Mouse (Mus musculus): ENCODE measurements at regions not wholly inside any gene's neighbourhood (a gene's known extent, or its start where the extent isn't known, plus 50 kb on each side); places are given as distances from the start of the nearest gene placed in this dataset.

GRCm38 (mm10) chr3:132237344-132237743 is 152.3 kb downstream of the Dkk2 start:
- DNase-seq (ENCODE audit: low spot score) = no peak

GRCm38 (mm10) chr3:132257834-132258233 is 172.7 kb downstream of the Dkk2 start:
- no peak for DNase-seq (ENCODE audit: low spot score)

GRCm38 (mm10) chr3:132269641-132270040 is 184.5 kb downstream of the Dkk2 start:
- DNase-seq (ENCODE audit: low spot score) = no peak

- DNase-seq (ENCODE audit: low spot score) = no peak
These were observed 189.7 kb downstream of the Dkk2 start for GRCm38 (mm10) chr3:132274786-132275185.

DNA sequence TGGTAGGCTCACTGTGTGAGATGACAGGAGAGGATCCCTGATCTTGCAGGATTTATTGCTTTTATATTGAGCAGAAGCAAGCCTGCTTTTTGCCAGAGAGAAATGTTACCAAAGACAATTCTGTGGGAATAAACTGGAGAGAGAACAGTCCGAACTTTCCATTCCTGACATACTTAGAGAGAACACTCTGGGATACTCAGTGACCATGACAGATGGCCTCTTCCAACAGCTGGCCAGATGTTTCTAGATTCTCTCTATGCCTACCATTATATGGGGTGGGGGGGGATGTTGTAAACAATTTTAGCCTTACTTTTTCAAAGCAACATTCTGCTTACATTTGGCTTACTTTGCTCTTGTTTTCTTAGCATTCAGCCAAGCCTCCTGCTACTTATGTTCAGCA is 192.7 kb downstream of the Dkk2 start:
- no peak for DNase-seq (ENCODE audit: low spot score)

GRCm38 (mm10) chr3:132287714-132288113 is 202.6 kb downstream of the Dkk2 start:
- no peak for DNase-seq (ENCODE audit: low spot score)

DNA sequence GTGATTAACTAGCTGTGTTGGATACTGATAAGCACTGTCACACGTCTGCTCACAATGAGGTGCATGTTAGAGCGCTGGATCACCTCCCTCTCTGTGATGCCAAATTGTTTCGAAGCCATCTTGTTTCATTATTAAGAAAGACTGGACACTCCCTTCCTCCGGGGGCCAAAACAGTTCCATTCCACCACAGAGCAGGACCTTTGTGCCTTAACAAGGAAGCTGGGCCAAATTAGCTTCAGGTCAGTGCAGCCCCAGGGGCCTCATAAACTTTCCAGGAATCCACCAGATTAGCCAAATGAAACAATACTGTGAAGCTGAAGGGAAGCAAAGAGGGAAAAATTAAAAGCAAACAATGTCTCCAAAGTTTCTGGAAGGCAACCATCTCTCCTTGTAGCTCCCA is 241.9 kb downstream of the Dkk2 start:
- DNase-seq (ENCODE audit: low spot score) = no peak

DNA sequence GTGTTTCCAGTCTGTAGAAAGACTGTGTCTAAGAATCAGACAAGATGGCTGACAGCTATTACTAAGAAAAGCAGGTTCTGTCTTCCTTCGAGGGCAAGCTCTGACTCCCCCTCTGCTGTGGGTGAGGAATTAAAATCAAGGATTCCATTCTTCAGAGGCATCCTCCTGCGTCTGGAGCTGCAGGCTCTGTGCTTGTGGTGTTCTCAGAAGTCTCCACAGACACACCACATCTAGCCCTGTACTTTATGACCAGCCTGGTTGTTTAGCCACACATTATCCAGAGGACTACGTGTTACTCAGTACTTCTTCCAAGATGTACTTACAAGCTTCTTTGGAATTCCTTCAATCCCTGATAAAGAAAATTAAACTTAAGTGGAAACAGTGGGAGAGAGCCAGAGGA is 258.5 kb downstream of the Dkk2 start:
- DNase-seq (ENCODE audit: low spot score) = no peak

DNA sequence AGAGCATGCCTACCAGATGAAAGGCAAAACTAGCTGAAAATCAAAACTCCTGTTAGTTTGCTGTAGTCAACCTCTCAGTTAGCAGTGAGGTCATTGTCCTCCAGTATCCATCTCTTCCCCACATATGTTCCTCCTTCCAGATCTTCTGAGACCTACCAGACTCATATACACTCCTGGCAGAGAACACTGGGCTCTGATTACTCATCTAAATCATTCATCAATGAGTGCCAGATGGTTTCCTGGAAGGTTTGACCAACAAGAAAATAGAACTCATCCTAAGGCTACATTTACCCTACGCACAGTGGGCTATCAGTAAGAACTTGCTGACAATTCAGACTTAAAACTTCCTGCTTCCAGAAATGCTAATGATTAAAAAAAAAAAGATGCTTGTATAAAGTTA is 260.8 kb downstream of the Dkk2 start:
- DNase-seq (ENCODE audit: low spot score) = no peak

- no peak for DNase-seq (ENCODE audit: low spot score)
These were observed 264.5 kb downstream of the Dkk2 start for GRCm38 (mm10) chr3:132349602-132350001.

DNA sequence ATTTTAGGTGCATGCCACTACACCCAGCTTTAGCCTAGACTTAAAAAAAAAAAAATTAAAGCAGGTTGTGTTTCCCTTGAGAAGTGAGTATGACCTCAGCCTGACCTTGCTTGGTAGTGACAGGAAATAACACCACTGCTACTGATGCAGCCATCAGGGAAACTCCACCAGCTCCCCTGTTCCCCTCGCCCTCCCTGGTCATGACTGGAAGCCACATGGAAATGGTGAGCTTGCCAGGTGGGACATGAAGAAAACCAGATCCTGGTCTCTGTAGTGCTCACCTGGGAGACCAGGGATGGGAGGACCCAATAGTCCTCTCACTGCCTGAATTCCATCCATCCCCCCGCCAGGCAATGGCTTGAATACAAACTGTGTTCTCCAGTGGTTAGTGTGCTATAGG is 268.1 kb downstream of the Dkk2 start:
- no peak for DNase-seq (ENCODE audit: low spot score)

DNA sequence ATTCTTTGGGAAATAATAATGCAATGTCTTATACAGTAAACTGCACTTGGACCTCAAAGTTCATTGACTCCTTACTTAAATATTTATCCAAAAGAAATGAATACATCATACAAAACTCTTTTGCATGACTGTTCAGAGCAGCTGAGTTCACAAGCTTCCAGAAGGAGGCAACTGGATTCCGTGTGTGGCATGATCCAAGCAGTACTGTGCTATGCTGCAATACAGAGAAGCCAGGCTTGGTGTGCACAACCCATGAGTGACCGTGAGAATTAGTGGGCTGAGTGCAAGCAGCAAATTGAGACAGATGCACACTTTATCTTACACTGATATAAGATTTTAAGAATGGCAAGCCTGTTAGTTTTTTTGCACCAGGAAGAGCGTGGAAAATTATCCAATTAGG is 270.0 kb upstream of the Gimd1 start:
- no peak for DNase-seq (ENCODE audit: low spot score)

DNA sequence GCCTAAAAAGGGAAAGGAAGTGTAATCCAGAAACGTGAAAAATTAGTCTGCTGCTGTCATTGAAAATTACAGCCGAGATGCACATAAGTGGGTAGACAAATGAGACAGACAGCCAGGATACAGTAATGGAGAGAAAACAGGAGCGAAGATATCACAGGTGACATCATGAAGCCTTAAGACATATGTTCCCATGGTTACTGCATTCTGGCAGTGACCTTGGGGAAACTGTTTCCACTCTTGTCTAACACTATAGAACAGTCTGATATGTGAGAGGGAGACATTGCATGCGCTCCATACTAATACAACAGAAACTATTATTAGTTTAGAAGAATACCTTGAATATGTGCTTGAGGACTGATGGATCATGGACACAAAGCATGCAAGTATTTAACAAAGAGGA is 254.0 kb upstream of the Gimd1 start:
- no peak for DNase-seq (ENCODE audit: low spot score)

DNA sequence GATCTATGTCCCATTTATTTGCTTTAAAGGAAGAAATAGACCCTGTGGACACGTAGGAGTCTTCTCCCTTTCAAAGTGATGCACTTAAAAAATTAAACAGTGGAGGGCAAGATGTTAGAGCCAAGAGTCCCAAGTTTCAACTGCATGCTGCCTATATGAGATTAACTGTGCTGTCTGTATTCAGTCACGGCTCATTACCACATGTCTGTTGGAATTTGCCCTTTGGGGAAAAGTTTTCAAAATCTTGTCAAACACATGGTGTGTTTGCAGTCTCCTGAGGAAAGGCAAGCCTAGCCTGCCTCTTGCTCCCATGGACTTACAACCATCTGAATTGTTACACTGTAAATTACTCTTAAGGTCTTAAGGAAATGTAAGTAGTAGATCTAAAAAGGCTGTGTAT is 211.9 kb upstream of the Gimd1 start:
- DNase-seq (ENCODE audit: low spot score) = no peak

GRCm38 (mm10) chr3:132425819-132426671 is 203.6 kb upstream of the Gimd1 start:
- no peak for DNase-seq (ENCODE audit: low spot score)

GRCm38 (mm10) chr3:132427244-132427643 is 202.4 kb upstream of the Gimd1 start:
- DNase-seq (ENCODE audit: low spot score) = no peak

GRCm38 (mm10) chr3:132428148-132428547 is 201.5 kb upstream of the Gimd1 start:
- DNase-seq (ENCODE audit: low spot score) = no peak

DNA sequence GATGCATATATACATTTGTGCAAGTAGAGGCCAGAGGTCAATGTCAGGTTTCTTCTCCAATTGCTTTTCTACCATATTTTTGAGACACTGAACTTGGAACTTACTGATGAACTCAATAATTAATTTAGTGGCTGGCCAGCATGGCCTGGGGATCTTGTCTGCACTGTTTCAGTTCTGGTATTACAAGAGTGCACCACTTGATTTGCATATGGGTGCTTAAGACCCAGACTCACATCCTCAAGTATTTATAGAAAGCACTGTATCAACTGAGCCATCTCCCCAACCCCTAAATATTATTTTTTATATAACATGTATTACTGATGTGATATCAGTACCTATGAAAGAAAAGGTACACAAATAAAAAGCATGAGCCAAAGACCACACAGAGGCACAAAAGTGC is 197.8 kb upstream of the Gimd1 start:
- DNase-seq (ENCODE audit: low spot score) = no peak

- no peak for DNase-seq (ENCODE audit: low spot score)
These were observed 188.4 kb upstream of the Gimd1 start for GRCm38 (mm10) chr3:132441226-132441625.

DNA sequence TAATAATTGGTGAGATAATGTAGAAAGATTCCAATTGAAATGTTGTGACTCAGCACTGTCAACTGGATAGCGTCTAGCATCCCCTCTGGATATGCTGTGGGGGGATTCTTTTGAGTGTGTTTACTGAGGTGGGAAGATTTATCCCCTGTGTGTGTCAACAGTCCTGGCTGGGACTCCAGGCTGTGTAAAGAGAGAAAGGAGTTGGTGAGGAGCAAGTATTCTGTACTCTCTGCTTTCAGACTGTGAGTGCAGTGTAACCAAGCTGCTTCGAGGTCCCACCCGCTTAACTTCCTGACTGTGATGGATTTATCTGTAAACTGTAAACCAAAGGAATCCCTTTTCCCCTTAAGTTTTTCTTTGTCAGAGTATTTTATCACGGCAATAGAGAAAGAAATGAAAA is 175.7 kb upstream of the Gimd1 start:
- DNase-seq (ENCODE audit: low spot score) = no peak

DNA sequence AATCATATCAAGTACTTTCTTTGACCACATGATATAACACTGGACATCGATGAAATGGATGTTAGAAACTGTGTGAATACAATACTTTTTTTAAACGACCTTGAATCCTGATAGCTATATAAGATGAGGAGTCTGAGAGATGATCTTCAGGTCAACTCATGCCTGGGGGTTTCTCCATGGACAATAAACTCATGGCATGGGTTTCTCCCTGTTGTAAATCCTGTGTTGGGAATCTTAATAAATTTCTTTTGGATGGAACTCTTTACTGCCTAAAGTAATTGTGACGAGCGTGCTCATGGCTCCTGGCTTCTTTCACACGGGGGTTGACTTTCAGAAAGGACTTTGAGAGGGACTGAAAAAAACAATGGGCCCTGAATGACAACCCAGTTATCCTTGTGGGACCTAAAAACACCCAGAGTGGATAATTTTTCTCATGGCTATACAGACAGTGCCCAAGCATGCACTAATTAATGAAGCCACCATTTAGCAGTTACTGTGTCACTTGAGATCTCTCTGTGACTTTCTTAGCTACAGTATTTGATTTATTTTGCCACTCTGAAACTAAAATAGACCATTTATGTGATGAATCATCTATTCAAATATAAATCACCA is 167.2 kb upstream of the Gimd1 start:
- DNase-seq (ENCODE audit: low spot score) = no peak

- no peak for DNase-seq (ENCODE audit: low spot score)
These were observed 158.6 kb upstream of the Gimd1 start for GRCm38 (mm10) chr3:132471070-132471469.

DNA sequence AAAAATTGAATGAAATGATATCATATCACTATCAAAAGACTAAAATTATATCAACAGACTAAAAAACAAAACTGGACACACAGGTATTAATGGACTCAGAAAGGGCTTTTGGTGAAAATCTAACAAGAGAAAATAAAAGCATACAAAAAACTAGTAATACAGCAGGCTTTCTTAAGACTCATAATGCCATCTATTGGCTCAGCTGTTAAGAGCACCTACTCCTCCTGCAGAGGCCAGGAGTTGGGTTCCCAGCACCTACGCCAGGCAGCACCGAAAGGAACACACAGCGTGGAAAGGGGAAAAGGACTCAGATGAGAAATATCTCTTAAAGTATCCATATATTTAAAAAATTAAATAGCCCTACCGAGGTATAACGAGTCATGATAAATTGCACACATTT is 151.9 kb upstream of the Gimd1 start:
- no peak for DNase-seq (ENCODE audit: low spot score)

- DNase-seq (ENCODE audit: low spot score) = no peak
These were observed 150.3 kb upstream of the Gimd1 start for GRCm38 (mm10) chr3:132479275-132479674.
